Mouse (Mus musculus) heart, postnatal 4 days (tissue): ENCODE data around the gene Phactr2. TPM values are rescaled to one million over a fixed set of nuclear protein-coding genes. Genes with fewer than 3 reads are reported as not detected.

ENCODE experiments used
- DNase-seq: peaks from one replicate; pipeline ENCODE4 v3.0.0; 2021
- total RNA-seq, 2 experiments: library from RNA; stranded (reverse); gene quantifications; 2 replicates each; pipeline ENCODE4 v1.2.3; 2021

Phactr2 gene
- total RNA-seq, 2 experiments from 2014 or later: 78.3 to 79.5 TPM

DNA sequence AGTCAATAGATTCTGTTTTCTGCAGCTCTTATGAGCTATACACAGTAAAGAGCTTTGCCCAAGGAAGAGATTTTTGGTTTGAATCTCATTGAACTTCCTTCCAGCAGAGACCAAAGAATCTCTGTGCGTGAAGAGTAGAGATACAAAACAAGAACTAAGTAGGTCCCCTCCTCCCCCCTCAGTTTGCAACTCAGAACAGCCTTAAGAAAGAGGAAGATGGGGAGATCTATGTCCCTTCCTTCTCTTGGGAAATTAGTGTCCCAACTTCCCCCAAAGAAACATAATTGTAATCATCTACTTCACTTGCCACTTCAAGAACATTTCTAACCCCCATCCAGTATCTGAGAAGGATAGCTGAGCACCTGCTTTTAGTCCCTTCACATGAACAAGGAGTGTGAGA, 200.5 kb downstream of the Phactr2 start:
- DNase-seq: no peak

GRCm38 (mm10) chr10:13271716-13272115, 202.5 kb downstream of the Phactr2 start:
- DNase-seq: no peak

DNA sequence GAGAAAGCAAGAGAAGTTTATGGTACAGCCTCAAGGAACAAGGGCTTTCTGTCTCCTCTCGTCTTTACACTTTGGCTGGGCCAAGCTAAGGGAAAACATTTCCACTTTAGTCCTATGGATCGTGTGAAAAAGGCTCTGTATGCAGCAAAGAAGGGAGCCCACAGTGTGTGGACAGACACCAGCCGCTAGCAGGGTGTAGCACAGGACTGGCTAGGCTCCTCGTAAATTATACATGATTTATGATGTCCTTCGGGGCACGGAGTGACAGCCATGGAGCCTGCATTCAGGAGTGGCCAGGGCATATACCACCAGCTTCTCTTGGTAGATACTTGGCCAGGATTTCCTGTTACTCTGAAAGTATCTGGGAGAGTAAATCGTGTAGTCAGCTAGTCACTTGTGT, 203.1 kb downstream of the Phactr2 start:
- DNase-seq: no peak

DNA sequence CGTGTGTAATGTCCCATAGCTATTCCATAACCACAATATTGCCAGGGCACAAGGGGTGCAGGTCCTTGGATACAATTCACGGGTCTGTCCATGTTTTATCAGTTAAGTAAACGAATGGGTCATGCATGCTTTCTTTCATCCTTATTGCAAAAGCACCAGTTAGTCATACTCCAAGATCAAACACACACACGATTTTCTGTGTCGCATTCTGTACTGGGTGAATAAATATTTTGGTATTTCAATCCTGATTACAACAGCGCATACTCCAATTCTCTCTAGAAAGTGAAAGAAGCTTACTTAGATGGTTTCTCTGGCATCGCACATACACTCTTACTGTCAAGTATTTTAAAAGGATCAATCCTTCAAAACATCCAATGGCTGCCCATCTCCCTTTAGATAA, 203.9 kb downstream of the Phactr2 start:
- no peak for DNase-seq

GRCm38 (mm10) chr10:13259251-13259650, 215.0 kb downstream of the Phactr2 start:
- no peak for DNase-seq

DNA sequence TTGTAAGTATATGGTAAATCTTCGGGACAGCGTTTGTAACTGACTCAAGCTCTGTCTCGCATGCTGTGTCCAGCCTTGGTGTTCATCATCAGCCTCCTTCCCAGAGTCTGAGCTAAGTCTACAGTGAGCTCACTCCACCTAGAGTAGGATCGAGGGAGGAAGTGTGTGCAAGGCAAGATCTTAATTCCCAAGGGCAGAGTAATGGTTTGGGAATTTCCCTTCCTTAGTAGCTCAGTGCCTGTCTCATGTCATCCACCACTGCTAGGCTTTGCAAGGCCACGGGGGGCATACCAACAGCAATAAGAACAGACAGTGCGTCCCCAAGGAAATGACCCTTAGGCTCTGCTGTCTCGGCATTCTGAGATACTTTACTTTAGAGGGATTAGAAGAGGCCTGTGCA, 218.0 kb downstream of the Phactr2 start:
- no peak for DNase-seq

DNA sequence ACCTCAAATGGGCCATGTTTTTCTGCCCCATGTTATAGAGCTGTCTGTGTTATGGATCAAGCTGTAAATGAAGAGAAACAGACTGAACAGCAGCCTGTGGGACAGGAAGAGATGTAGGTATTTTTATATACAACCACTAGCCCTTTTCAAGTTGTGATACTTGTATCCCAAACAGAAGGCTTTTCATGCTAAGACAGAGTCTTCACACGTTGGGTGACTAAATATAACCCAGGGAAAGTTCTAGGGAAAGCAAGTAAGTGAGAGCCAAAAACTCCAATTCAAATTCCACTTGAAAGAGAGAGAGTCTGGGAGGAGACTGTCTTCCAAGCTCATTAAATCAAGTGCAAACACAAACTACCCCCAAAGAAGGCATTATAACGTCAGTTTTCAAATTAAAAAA, 223.9 kb downstream of the Phactr2 start:
- no peak for DNase-seq

DNA sequence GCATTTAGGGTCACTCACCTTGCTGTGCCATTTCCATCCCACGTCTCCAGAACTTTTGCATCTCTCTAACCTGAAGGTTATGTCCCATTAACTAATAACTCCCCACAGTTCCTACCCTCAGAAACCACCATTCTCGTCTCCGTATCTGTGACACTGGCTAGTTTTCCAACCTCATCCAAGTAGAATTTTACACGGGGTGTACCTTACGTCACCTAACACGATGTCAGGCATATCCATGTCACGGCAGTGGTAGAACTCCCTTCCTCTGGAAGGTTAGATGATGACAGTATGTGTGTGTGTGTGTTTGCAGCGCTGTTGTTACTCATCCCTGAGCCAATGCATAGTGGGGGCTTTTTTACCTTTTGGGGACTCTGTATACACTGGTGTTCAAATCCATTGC, 225.1 kb downstream of the Phactr2 start:
- DNase-seq: no peak

- DNase-seq: no peak
Observed at GRCm38 (mm10) chr10:13245714-13246113, 228.5 kb downstream of the Phactr2 start.

GRCm38 (mm10) chr10:13244192-13244591, 230.0 kb downstream of the Phactr2 start:
- no peak for DNase-seq

GRCm38 (mm10) chr10:13240431-13240830, 233.8 kb downstream of the Phactr2 start:
- DNase-seq: no peak

GRCm38 (mm10) chr10:13238188-13238587, 236.0 kb downstream of the Phactr2 start:
- no peak for DNase-seq

DNA sequence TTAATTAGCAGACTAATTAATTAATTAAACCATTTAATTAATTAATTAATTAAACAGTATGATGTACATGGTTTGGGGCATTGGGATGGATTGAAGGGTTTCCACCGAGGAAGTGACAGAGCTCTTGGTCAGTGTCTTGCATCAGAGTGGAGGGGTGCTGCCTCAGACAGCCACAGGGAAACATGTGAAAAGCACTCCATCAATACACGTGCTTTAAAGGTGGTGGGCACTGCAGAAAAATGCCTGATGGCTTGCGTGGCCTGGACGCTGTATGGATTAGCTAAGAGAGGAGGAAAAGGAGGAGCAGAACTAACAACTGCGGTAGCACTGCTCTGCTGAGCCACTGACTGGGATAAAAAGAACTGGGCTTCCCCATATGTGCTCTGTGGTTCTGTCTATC, 237.3 kb downstream of the Phactr2 start:
- DNase-seq: no peak

DNA sequence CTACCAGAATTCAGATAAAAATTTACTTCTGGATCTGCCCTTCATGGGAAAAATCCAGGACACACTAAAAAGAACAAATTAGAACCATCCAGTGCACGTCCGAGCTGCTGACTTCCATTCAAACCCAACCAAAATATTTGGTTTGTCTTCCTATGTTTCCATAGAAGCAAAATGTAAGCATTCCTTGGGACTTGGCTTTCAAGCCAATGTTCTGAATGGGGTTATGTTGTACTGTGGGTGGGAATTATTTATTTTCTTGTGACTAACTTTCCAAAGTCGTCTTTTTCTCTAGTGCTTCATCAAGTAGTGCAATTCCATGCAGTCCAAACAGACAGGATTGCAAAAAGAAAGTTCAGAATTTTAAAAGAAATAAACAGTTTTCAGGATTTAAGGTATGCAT, 239.7 kb downstream of the Phactr2 start:
- no peak for DNase-seq

GRCm38 (mm10) chr10:13233941-13234340, 240.3 kb downstream of the Phactr2 start:
- no peak for DNase-seq

- DNase-seq: no peak
Observed at GRCm38 (mm10) chr10:13233143-13233622, 241.0 kb downstream of the Phactr2 start.

DNA sequence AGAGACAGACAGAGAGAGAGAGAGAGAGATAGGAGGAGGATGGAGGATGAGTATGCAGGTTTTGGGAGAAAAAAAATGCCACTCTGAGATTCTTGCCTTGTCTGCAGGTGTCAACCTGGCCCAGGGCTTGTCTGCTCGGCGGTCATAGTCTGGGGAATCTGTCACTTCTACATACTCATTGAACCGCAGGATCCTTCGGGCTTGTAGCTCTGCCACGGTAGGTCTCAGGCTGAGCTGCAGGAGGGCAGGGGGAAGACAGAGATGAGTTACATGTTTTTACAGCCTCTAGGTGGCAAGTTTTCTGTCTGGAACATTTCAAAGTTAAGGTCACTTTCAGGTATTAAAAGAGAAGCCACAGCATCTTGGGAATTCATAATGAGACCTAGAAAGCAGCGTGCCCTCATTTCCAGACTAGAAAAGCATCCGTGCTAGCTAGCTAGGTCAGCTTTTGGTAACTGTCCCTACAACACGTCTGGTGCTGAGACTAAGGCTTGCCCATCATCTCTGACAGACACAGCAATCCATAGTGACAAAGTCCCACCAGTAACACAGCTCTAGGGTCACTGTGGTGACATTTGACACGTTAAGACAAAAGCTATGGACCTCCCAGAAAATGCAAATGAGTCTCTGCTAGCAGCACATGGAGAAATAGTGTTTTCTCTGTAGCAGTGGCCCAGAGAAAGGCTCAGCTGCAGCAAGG, 241.6 kb downstream of the Phactr2 start:
- DNase-seq: no peak

DNA sequence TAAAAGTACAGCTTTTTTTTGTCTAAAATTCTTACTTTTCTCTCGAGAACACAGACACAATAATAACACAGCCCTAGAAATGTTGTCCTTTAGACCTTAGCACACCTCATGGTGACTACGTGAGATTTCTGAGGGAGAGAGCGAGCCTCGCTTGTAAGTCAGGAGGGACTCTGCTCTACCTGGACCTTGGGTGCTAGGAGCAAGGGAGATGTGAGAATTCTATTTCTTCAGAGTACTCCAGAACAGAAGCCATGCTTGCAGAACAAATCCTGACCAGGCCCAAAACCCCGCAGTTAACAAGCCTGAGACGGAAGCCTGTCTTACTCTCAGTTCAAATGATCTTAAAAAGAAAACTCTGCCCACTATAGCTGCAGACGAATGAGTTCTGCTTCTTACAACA, 243.5 kb downstream of the Phactr2 start:
- DNase-seq: no peak

DNA sequence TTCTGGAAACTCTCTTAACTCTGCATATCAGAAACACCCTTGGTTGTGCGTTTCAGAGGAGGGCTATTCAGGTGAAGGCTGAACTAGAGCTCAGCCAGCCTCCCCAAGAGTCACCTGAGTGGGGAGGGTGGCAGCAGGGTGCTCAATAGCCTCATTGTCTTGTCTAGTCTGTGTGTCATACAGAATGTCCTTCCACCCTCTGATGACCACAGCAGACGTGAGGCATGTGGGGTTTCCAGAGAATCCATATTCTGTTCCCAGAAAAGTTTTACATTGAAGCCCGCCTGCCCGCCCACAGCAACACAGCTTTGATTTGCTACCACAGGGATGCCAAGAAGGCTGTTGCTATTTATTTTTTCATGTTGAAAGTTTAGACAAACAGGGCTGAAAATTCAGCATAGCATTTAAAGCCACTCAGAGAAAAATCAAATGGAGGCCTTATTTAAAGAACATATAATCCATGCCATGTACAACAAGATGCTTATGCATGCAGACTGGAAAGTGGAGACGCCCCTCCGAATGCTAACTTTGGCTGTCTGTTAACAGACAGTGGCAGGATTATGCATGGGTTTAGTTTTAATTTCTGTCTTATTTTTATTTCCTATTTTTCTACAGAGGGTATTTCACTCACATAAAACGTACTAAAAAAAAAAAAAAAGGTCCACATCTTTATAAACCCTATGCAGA, 248.7 kb downstream of the Phactr2 start:
- DNase-seq: no peak

- DNase-seq: no peak
Observed at GRCm38 (mm10) chr10:13222135-13222534, 252.1 kb downstream of the Phactr2 start.

- no peak for DNase-seq
Observed at GRCm38 (mm10) chr10:13220061-13220460, 254.2 kb downstream of the Phactr2 start.

DNA sequence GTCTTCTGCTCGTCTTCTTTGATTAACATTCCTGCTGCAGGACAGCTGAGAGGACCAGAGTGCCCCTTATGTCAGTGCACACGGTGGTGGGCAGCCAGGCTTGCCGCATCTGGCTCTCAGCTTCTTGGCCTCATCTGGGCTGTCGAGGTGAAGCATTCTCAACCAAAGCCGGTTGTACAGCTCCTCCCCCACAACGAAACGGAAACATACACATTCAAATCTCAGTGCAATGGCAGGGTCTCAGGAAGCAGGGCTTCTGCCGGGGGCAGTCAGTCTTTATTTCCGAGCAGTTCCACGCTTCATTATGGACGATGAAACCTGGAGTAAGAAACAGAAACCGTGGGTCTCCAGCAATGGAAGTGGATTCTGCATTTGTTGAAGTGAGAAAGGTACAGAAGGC, 260.3 kb downstream of the Phactr2 start:
- no peak for DNase-seq

DNA sequence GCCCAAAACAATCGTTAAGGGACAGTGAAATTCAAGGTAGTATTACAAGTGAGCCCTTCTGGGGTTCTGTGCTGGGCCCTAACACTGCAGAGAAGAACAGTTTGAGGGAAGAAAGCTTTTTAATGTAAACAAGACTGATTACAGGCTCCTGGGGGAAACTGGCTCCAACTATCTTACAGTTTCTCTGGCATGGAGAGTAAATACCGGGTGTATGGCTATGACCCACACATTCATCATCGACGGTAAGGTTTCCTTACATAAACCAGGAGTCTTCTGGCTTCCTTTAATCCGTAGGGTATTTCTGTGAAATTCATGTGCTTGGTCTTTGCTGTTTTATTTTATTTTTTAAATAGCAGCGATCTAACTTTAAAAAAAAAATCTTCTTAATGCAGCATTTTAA, 261.4 kb downstream of the Phactr2 start:
- DNase-seq: no peak

- no peak for DNase-seq
Observed at GRCm38 (mm10) chr10:13212326-13212725, 261.9 kb downstream of the Phactr2 start.
